Mouse (Mus musculus) CH12.LX (cell line): ENCODE data around the gene Zfp108. TPM values are rescaled to one million over a fixed set of nuclear protein-coding genes. Genes with fewer than 3 reads are reported as not detected.

Experiments used
- DNase-seq: peaks from one replicate; pipeline ENCODE4 v3.0.0-alpha.2; 2013; ENCODE audit errors: extremely low read depth
- H3K27ac ChIP-seq: 2 replicates; pipeline ENCODE4 v1.5.1; 2012; ENCODE audit warnings: low read depth, mild to moderate bottlenecking, control low read depth, moderate library complexity; ENCODE audit not compliant: insufficient read depth
- H3K27me3 ChIP-seq: replicated peaks from 2 replicates; pipeline ENCODE3; 2012; ENCODE audit warnings: inconsistent platforms
- H3K36me3 ChIP-seq, 2 experiments: replicated peaks in 1 of 2; 2 replicates each; pipeline versions ENCODE3 to v1.6.1; 2012; ENCODE audit warnings: inconsistent platforms in 1 of 2, low read length in 1 of 2, mild to moderate bottlenecking in 1 of 2, mixed read lengths in 1 of 2, moderate library complexity in 1 of 2; ENCODE audit not compliant: control insufficient read depth in 1 of 2, insufficient read depth in 1 of 2
- H3K4me1 ChIP-seq, 2 experiments: 2 replicates each; pipeline ENCODE4 v1.6.1; 2012; ENCODE audit warnings: inconsistent platforms in 1 of 2, moderate library complexity in 1 of 2; ENCODE audit not compliant: insufficient read depth in 2 of 2, control insufficient read depth in 1 of 2
- H3K4me2 ChIP-seq: 2 replicates; pipeline ENCODE4 v1.6.1; 2012; ENCODE audit warnings: low read depth, mild to moderate bottlenecking, control low read depth; ENCODE audit not compliant: poor library complexity, insufficient read depth, severe bottlenecking
- H3K4me3 ChIP-seq, 3 experiments: fragments of 150-350 bp in 1 of 3; sonication (generic) in 1 of 3; replicated peaks in 1 of 3; 2 replicates each; pipeline versions ENCODE3 to v1.5.1; 2011 to 2012; ENCODE audit warnings: low read depth in 2 of 3, low read length in 2 of 3, mild to moderate bottlenecking in 2 of 3, moderate library complexity in 2 of 3, control low read depth in 1 of 3, improper control_type of control experiment in 1 of 3, inconsistent platforms in 1 of 3, mixed read lengths in 1 of 3; ENCODE audit not compliant: poor library complexity in 1 of 3
- H3K79me2 ChIP-seq: replicated peaks from 2 replicates; pipeline ENCODE4 v1.6.1; 2012; ENCODE audit warnings: mild to moderate bottlenecking, moderate library complexity; ENCODE audit not compliant: control insufficient read depth, poor library complexity, insufficient read depth, severe bottlenecking; ENCODE audit errors: extremely low read depth
- H3K9ac ChIP-seq: 2 replicates; pipeline ENCODE4 v1.6.1; 2012; ENCODE audit warnings: low read depth, mild to moderate bottlenecking, control low read depth, moderate library complexity; ENCODE audit not compliant: insufficient read depth
- H3K9me3 ChIP-seq: replicated peaks from 2 replicates; pipeline ENCODE3; 2012; ENCODE audit warnings: low read length, inconsistent platforms, mixed read lengths
- CTCF ChIP-seq, 2 experiments: IDR thresholded peaks in 1 of 2; conservative IDR thresholded peaks in 1 of 2; 2 replicates each; pipeline ENCODE4 v1.5.1; 2011 to 2012; ENCODE audit warnings: low read depth in 2 of 2, low read length in 2 of 2, improper control_type of control experiment in 1 of 2, inconsistent platforms in 1 of 2, mild to moderate bottlenecking in 1 of 2, moderate library complexity in 1 of 2
- EP300 ChIP-seq: IDR thresholded peaks from 2 replicates; pipeline ENCODE4 v1.6.1; 2011; ENCODE audit warnings: low read length, improper control_type of control experiment
- HCFC1 ChIP-seq: IDR thresholded peaks from 2 replicates; pipeline ENCODE4 v1.6.1; 2012; ENCODE audit warnings: low read depth, mild to moderate bottlenecking, inconsistent platforms, low read length, improper control_type of control experiment
- IRF4 ChIP-seq: IDR thresholded peaks from 2 replicates; pipeline ENCODE4 v1.6.1; 2014; ENCODE audit warnings: low read depth, mild to moderate bottlenecking, inconsistent platforms, low read length, improper control_type of control experiment
- JUND ChIP-seq: conservative IDR thresholded peaks from 2 replicates; pipeline ENCODE4 v1.6.1; 2011; ENCODE audit warnings: low read depth, low read length, improper control_type of control experiment
- KAT2A ChIP-seq: IDR thresholded peaks from 2 replicates; pipeline ENCODE4 v1.6.1; 2012; ENCODE audit warnings: low read length, improper control_type of control experiment, inconsistent platforms; ENCODE audit not compliant: insufficient replicate concordance
- MAFK ChIP-seq: IDR thresholded peaks from 2 replicates; pipeline ENCODE4 v1.6.1; 2011; ENCODE audit warnings: low read length, improper control_type of control experiment; ENCODE audit not compliant: insufficient replicate concordance
- MAX ChIP-seq: IDR thresholded peaks from 2 replicates; pipeline ENCODE4 v1.6.1; 2011; ENCODE audit warnings: low read length, improper control_type of control experiment
- MEF2A ChIP-seq: IDR thresholded peaks from 2 replicates; pipeline ENCODE4 v1.6.1; 2014; ENCODE audit warnings: low read depth, mild to moderate bottlenecking, inconsistent platforms, low read length, improper control_type of control experiment, borderline replicate concordance
- POLR2A ChIP-seq: IDR thresholded peaks from 2 replicates; pipeline ENCODE4 v1.6.1; 2011; ENCODE audit warnings: low read depth, mild to moderate bottlenecking, improper control_type of control experiment, low read length
- POLR2AphosphoS2 ChIP-seq: IDR thresholded peaks from 2 replicates; pipeline ENCODE4 v1.6.1; 2011; ENCODE audit warnings: low read depth, low read length, improper control_type of control experiment
- RAD21 ChIP-seq: IDR thresholded peaks from 2 replicates; pipeline ENCODE4 v1.6.1; 2011; ENCODE audit warnings: low read depth, mild to moderate bottlenecking, low read length, improper control_type of control experiment, moderate library complexity
- RCOR1 ChIP-seq: conservative IDR thresholded peaks from 2 replicates; pipeline ENCODE4 v1.6.1; 2012; ENCODE audit warnings: low read depth, mild to moderate bottlenecking, inconsistent platforms, low read length, improper control_type of control experiment
- SMC3 ChIP-seq: IDR thresholded peaks from 2 replicates; pipeline ENCODE4 v1.6.1; 2011; ENCODE audit warnings: low read depth, low read length, improper control_type of control experiment
- TBP ChIP-seq: conservative IDR thresholded peaks from 2 replicates; pipeline ENCODE4 v1.6.1; 2011; ENCODE audit warnings: low read depth, low read length, improper control_type of control experiment
- TCF12 ChIP-seq: IDR thresholded peaks from 2 replicates; pipeline ENCODE4 v1.6.1; 2014; ENCODE audit warnings: low read depth, mild to moderate bottlenecking, inconsistent platforms, low read length, improper control_type of control experiment
- UBTF ChIP-seq: IDR thresholded peaks from 2 replicates; pipeline ENCODE4 v1.6.1; 2012; ENCODE audit warnings: low read depth, mild to moderate bottlenecking, inconsistent platforms, low read length, improper control_type of control experiment, moderate library complexity
- USF1 ChIP-seq: IDR thresholded peaks from 2 replicates; pipeline ENCODE4 v1.6.1; 2014; ENCODE audit warnings: low read depth, mild to moderate bottlenecking, inconsistent platforms, low read length, improper control_type of control experiment
- USF2 ChIP-seq: conservative IDR thresholded peaks from 2 replicates; pipeline ENCODE4 v1.6.1; 2011; ENCODE audit warnings: low read depth, low read length, improper control_type of control experiment
- ZC3H11A ChIP-seq: IDR thresholded peaks from 2 replicates; pipeline ENCODE4 v1.6.1; 2012; ENCODE audit warnings: low read depth, mild to moderate bottlenecking, inconsistent platforms, low read length, improper control_type of control experiment
- ZNF384 ChIP-seq: IDR thresholded peaks from 2 replicates; pipeline ENCODE4 v1.6.1; 2012; ENCODE audit warnings: low read depth, low read length, improper control_type of control experiment, inconsistent platforms
- dilution Hi-C: fragments of 300-500 bp; cut with MboI; formaldehyde crosslinking; loops from 2 replicates; pipeline ENCODE4 v1.14.3; 2020; ENCODE audit warnings: low sequenced_read_pairs; ENCODE audit not compliant: extremely low pct_unique_long_range_greater_than_20kb, extremely low pct_ligation_motif_present
- in situ Hi-C: fragments of 300-500 bp; cut with MboI; formaldehyde crosslinking; loops from 3 replicates; pipeline ENCODE4 v1.14.3; 2019; ENCODE audit warnings: low sequenced_read_pairs, low pct_ligation_motif_present, low pct_unique_long_range_greater_than_20kb, mixed read lengths
- polyA plus RNA-seq: library from polyadenylated mRNA; unstranded; fragments of >175 nt; gene quantifications from 2 replicates; pipeline ENCODE4 v1.2.1, GENCODE M21; 2012; ENCODE audit warnings: low read depth; ENCODE audit not compliant: insufficient read length
- total RNA-seq, 2 experiments: library from RNA; depleted of rRNA; stranded (reverse); fragments of 300-350 nt in 1 of 2; fragments of >200 nt in 1 of 2; gene quantifications; 2 replicates each; pipeline ENCODE4 v1.2.3; 2012 to 2014

Zfp108 gene
- total and polyA plus RNA-seq, 3 experiments: not detected

- H3K9me3 ChIP-seq: peaks cover 2% of the 10 kb centered on the region
- H3K79me2 ChIP-seq: no peaks in the 10 kb centered on the region
- H3K9ac ChIP-seq: no peak within 1 kb of the TSS
- no peak for TF ChIP-seq IRF4
- no peak for TF ChIP-seq USF1
- TF ChIP-seq, all 38 proteins: peak for 0
- Histone ChIP-seq H3K4me2 (no peak within 1 kb of the TSS), H3K4me3 (no peak within 1 kb of the TSS), H3K27me3 (peaks cover 34% of the 10 kb centered on the region), H3K27ac (no peak within 1 kb of the TSS), H3K4me1 (no peaks in the 10 kb centered on the region), H3K36me3 (no peaks in the 10 kb centered on the region)
- dilution Hi-C loops: no loop called here
- in situ Hi-C loops: no loop called here
- no peak for DNase-seq
These were observed 17.4 kb upstream of the Zfp108 start, which contains the start of gene Zfp109 for GRCm38 (mm10) chr7:24237040-24237791. Zfp109 (minus strand) TSS chr7:24237560.

DNA sequence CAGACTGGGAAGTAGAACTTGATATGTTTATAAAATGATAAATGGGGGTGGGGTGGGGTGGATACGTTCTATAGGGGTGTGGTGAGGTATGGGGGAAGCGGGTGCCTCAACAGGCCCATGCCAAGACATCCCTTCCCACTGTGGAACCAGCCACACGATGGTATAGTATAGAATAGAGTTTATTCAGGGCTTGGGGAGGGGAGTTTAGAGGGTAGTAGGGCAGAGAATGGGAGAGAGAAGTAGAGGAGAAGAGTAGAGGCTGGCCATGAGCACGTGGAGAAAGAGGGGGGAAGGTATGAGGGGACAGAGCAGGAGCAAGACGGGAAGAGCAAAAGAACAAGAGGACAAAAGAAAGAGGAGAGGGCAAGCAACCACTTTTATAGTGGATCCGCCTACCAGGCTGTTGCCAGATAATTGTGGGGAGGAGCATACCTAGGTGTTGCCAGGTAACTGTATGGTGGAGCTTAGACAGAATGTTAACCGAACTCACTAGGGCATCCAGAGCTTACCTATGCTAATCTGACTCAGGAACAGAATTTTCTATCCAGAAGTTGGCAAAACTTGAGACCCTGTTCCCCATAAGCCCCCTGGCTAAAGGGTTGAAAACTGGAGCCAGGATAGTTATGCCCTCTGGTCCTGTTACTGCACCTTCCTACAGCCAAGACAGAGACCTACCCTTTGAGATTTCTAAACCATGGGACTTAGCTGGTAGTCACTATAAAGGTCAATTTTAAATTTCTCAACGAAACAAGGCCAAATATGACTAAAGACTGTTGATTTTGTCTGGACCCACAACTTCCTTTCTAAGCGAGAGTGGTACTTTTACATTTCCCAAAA is 597 bp upstream of the Zfp108 start:
- Histone ChIP-seq H3K4me3 (no peak overlapping the region), H3K4me1 (no peaks in the 10 kb centered on the region; a peak in 1 of 4 replicates)

GRCm38 (mm10) chr7:24259306-24259999 is 4.9 kb downstream of the Zfp108 start:
- H3K9ac ChIP-seq: no peak overlapping the region
- no peak overlapping the region for H3K27ac ChIP-seq

More for the DNA sequence above, 597 bp upstream of the Zfp108 start:
- Histone ChIP-seq H3K27ac (no peak overlapping the region), H3K36me3 (no peaks in the 10 kb centered on the region), H3K4me2 (no peak overlapping the region), H3K9ac (no peak overlapping the region), H3K79me2 (no peaks in the 10 kb centered on the region), H3K27me3 (peaks cover 11% of the 10 kb centered on the region), H3K9me3 (no peaks in the 10 kb centered on the region)
- DNase-seq: no peak
- in situ Hi-C loops: no loop called here
- dilution Hi-C loops: no loop called here
- TF ChIP-seq RAD21: no peak
- no peak for TF ChIP-seq TBP
- no peak for TF ChIP-seq UBTF
- no peak for TF ChIP-seq EP300
- no peak for TF ChIP-seq JUND
- no peak for TF ChIP-seq POLR2A
- no peak for TF ChIP-seq USF1
- no peak for TF ChIP-seq MEF2A
- TF ChIP-seq USF2: no peak
- no peak for TF ChIP-seq KAT2A
- TF ChIP-seq MAX: no peak
- no peak for TF ChIP-seq RCOR1
- no peak for TF ChIP-seq CTCF (conservative IDR thresholded peaks at IDR 0.05 in 1 of 2, IDR thresholded peaks at IDR 0.05 in 1 of 2; ENCODE audit: low read depth in 2 of 2, low read length in 2 of 2)

More at GRCm38 (mm10) chr7:24259306-24259999, 4.9 kb downstream of the Zfp108 start:
- dilution Hi-C loops (no loop called here), in situ Hi-C loops (no loop called here)
- DNase-seq: no peak
- no peak overlapping the region for H3K4me2 ChIP-seq
- TF ChIP-seq ZNF384 (no peak), ZC3H11A (no peak), HCFC1 (no peak), CTCF (conservative IDR thresholded peaks at IDR 0.05 in 1 of 2, IDR thresholded peaks at IDR 0.05 in 1 of 2; ENCODE audit: low read depth in 2 of 2, low read length in 2 of 2) (no peak), TCF12 (no peak), TBP (no peak), POLR2AphosphoS2 (no peak), POLR2A (no peak), USF1 (no peak), SMC3 (no peak), KAT2A (no peak), MAFK (no peak), JUND (no peak), IRF4 (no peak)
- H3K27me3 ChIP-seq: peaks cover 12% of the 10 kb centered on the region
- H3K79me2 ChIP-seq: no peaks in the 10 kb centered on the region
- no peaks in the 10 kb centered on the region for H3K36me3 ChIP-seq
- H3K9me3 ChIP-seq: no peaks in the 10 kb centered on the region
- H3K4me1 ChIP-seq: no peaks in the 10 kb centered on the region; a peak in 1 of 4 replicates
- H3K4me3 ChIP-seq: no peak overlapping the region
